Mouse (Mus musculus): ENCODE measurements around the gene Qsox1. TPM values are rescaled to one million over a fixed set of nuclear protein-coding genes. Genes with fewer than 3 reads are reported as not detected.

Qsox1 gene
- polyA plus RNA-seq, 1 experiment = 26.7 TPM

GRCm38 (mm10) chr1:155737017-155737808 is 75.5 kb downstream of the Qsox1 start:
- Histone ChIP-seq H3K4me1 (ENCODE audit: control insufficient read depth, insufficient read depth, insufficient read length) (peaks cover 10% of the 10 kb centered on the region), H3K36me3 (ENCODE audit: control insufficient read depth, insufficient read depth, low read length) (no peaks in the 10 kb centered on the region), H3K27ac (ENCODE audit: insufficient read depth, low read length) (no peak overlapping the region), H3K4me3 (ENCODE audit: extremely low read depth, insufficient read depth, insufficient read length) (no peak overlapping the region), H3K27me3 (ENCODE audit: control insufficient read depth, insufficient read depth, low read length) (peaks cover 43% of the 10 kb centered on the region)
- no peak for TF ChIP-seq POLR2A (IDR thresholded peaks at IDR 0.05; ENCODE audit: low read depth, low read length)
- no peak for TF ChIP-seq CTCF (IDR thresholded peaks at IDR 0.05; ENCODE audit: extremely low read depth, insufficient read depth, insufficient read length, insufficient replicate concordance)
- 1% methylated on average over 58 of the region's 58 CpGs for WGBS
- no peak for DNase-seq (ENCODE audit: low read depth in 1 of 2, low spot score in 2 of 2)

- DNase-seq (ENCODE audit: low read depth in 1 of 2, low spot score in 2 of 2) = no peak
- H3K4me1 ChIP-seq (ENCODE audit: control insufficient read depth, insufficient read depth, insufficient read length) = peaks cover 8% of the 10 kb centered on the region
- peaks cover 38% of the 10 kb centered on the region for H3K27me3 ChIP-seq (ENCODE audit: control insufficient read depth, insufficient read depth, low read length)
- no peak overlapping the region for H3K4me3 ChIP-seq (ENCODE audit: extremely low read depth, insufficient read depth, insufficient read length)
- no peak overlapping the region for H3K27ac ChIP-seq (ENCODE audit: insufficient read depth, low read length)
- TF ChIP-seq POLR2A (IDR thresholded peaks at IDR 0.05; ENCODE audit: low read depth, low read length) (no peak), CTCF (IDR thresholded peaks at IDR 0.05; ENCODE audit: extremely low read depth, insufficient read depth, insufficient read length, insufficient replicate concordance) (no peak)
- 6% methylated on average over 26 of the region's 26 CpGs for WGBS
- H3K36me3 ChIP-seq (ENCODE audit: control insufficient read depth, insufficient read depth, low read length) = no peaks in the 10 kb centered on the region
Observed at GRCm38 (mm10) chr1:155736096-155736825, 76.4 kb downstream of the Qsox1 start.

- no peak for TF ChIP-seq POLR2A (IDR thresholded peaks at IDR 0.05; ENCODE audit: low read depth, low read length)
- no peak for TF ChIP-seq CTCF (IDR thresholded peaks at IDR 0.05; ENCODE audit: extremely low read depth, insufficient read depth, insufficient read length, insufficient replicate concordance)
- DNase-seq (ENCODE audit: low read depth in 1 of 2, low spot score in 2 of 2) = no peak
- peaks cover 19% of the 10 kb centered on the region for H3K27me3 ChIP-seq (ENCODE audit: control insufficient read depth, insufficient read depth, low read length)
- no peak overlapping the region for H3K4me3 ChIP-seq (ENCODE audit: extremely low read depth, insufficient read depth, insufficient read length)
- H3K4me1 ChIP-seq (ENCODE audit: control insufficient read depth, insufficient read depth, insufficient read length) = no peaks in the 10 kb centered on the region
- H3K27ac ChIP-seq (ENCODE audit: insufficient read depth, low read length) = no peak overlapping the region
- H3K36me3 ChIP-seq (ENCODE audit: control insufficient read depth, insufficient read depth, low read length) = no peaks in the 10 kb centered on the region
- WGBS = 2% methylated on average over 2 of the region's 2 CpGs
Observed at GRCm38 (mm10) chr1:155731156-155731555, 81.5 kb downstream of the Qsox1 start.

GRCm38 (mm10) chr1:155729113-155729795 is 83.4 kb downstream of the Qsox1 start:
- Histone ChIP-seq H3K27ac (ENCODE audit: insufficient read depth, low read length) (no peak overlapping the region), H3K27me3 (ENCODE audit: control insufficient read depth, insufficient read depth, low read length) (peaks cover 11% of the 10 kb centered on the region), H3K36me3 (ENCODE audit: control insufficient read depth, insufficient read depth, low read length) (no peaks in the 10 kb centered on the region), H3K4me1 (ENCODE audit: control insufficient read depth, insufficient read depth, insufficient read length) (no peaks in the 10 kb centered on the region), H3K4me3 (ENCODE audit: extremely low read depth, insufficient read depth, insufficient read length) (no peak overlapping the region)
- TF ChIP-seq CTCF (IDR thresholded peaks at IDR 0.05; ENCODE audit: extremely low read depth, insufficient read depth, insufficient read length, insufficient replicate concordance) = no peak
- no peak for TF ChIP-seq POLR2A (IDR thresholded peaks at IDR 0.05; ENCODE audit: low read depth, low read length)
- no peak for DNase-seq (ENCODE audit: low read depth in 1 of 2, low spot score in 2 of 2)
- 10% methylated on average over 23 of the region's 23 CpGs for WGBS

- peaks cover 9% of the 10 kb centered on the region for H3K27me3 ChIP-seq (ENCODE audit: control insufficient read depth, insufficient read depth, low read length)
- no peaks in the 10 kb centered on the region for H3K36me3 ChIP-seq (ENCODE audit: control insufficient read depth, insufficient read depth, low read length)
- 28% methylated on average over 10 of the region's 10 CpGs for WGBS
- H3K4me3 ChIP-seq (ENCODE audit: extremely low read depth, insufficient read depth, insufficient read length) = no peak overlapping the region
- no peak for DNase-seq (ENCODE audit: low read depth in 1 of 2, low spot score in 2 of 2)
- TF ChIP-seq CTCF (IDR thresholded peaks at IDR 0.05; ENCODE audit: extremely low read depth, insufficient read depth, insufficient read length, insufficient replicate concordance) = no peak
- no peak for TF ChIP-seq POLR2A (IDR thresholded peaks at IDR 0.05; ENCODE audit: low read depth, low read length)
- H3K27ac ChIP-seq (ENCODE audit: insufficient read depth, low read length) = no peak overlapping the region
- no peaks in the 10 kb centered on the region for H3K4me1 ChIP-seq (ENCODE audit: control insufficient read depth, insufficient read depth, insufficient read length)
Observed at GRCm38 (mm10) chr1:155727830-155728229, 84.9 kb downstream of the Qsox1 start.

Other genes with a start within 250 kb of the Qsox1 start
- not detected in 2 replicates for gene Lhx4, start 61.2 kb downstream of the Qsox1 start, polyA plus RNA-seq (2012; rRNA removed)
- 4.8 and 5.2 TPM in 2 replicates for gene Cep350, start 160.4 kb upstream of the Qsox1 start, polyA plus RNA-seq (2012; rRNA removed)
- 27.6 and 28.9 TPM in 2 replicates for gene Tor1aip2, start 222.5 kb upstream of the Qsox1 start, polyA plus RNA-seq (2012; rRNA removed)
- 17.5 and 17.6 TPM in 2 replicates for gene Tor1aip1, start 223.6 kb upstream of the Qsox1 start, polyA plus RNA-seq (2012; rRNA removed)